Mouse (Mus musculus) gonadal fat pad, adult 2 months (tissue): Measurements from ENCODE around the gene Daglb. TPM values are rescaled to one million over a fixed set of nuclear protein-coding genes. Genes with fewer than 3 reads are reported as not detected.
"Not testable (repeated sequence)": the region's sequence is repeated elsewhere in the genome, so short reads cannot be mapped to it uniquely, and the experiment has no call there.

Source experiments
- DNase-seq: peaks from one replicate; pipeline ENCODE4 v3.0.0-alpha.2; 2012; ENCODE audit warnings: low read depth
- polyA plus RNA-seq: library from polyadenylated mRNA; depleted of rRNA; stranded (reverse); fragments of >200 nt; gene quantifications from 2 replicates; pipeline ENCODE4 v1.2.3, GENCODE M21; 2012; rRNA removed

The Daglb gene
- polyA plus RNA-seq, 1 experiment, result 19.5 TPM

DNA sequence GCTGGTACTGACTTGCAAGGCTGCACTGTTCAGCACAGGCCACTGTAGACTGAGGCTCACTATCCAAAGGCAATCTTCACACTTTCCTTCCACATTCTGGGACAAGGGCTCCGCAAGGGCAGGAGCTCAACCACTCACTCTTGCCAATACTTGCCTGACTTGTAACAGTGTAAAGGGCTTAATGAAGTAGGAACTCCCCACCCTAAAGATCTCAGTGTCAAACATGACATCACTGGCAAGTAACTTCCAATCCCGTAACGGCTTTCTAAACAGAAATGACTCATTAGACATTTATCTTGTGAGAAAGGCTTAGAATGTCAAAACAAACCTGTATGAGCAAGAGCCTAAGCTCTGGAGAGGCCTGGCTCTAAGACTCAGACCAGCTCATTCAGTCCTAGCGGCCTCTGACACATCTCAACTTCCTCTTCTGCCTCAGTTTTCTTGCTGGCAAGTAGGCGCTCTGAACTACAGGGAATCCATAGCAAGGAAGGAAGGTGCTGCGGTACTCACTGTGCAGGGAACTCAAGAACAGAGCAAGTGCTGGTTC lies 53.7 kb downstream of the Daglb start:
- DNase-seq, result no peak

- no peak for DNase-seq
Observed at GRCm38 (mm10) chr5:143520415-143520814, 56.0 kb downstream of the Daglb start.

DNA sequence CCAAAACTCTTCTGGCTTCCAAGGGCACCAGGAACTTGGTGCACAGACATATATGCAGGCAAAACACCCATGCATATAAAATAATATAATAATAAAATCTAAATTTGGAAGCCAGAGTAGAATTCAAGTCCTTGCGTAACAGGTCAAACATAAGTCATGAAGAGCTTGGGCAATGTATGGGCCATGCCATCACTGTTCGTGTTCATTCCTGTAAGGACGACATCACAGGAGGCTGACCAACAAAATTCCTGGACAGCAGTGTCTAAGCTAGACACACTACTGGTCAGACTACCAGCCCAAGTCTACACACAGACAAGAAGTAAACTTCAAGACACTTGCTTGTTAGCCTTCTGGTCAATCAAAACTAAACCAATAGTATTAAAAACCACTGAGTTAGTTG lies 58.5 kb downstream of the Daglb start:
- no peak for DNase-seq

- no peak for DNase-seq
Observed at GRCm38 (mm10) chr5:143525454-143526225, 61.3 kb downstream of the Daglb start.

GRCm38 (mm10) chr5:143526698-143527331 lies 62.4 kb downstream of the Daglb start:
- no peak for DNase-seq

GRCm38 (mm10) chr5:143527486-143528307 lies 63.3 kb downstream of the Daglb start, which contains the start of gene Rac1:
TSS of gene Rac1 (minus strand) at chr5:143528036.
- DNase-seq, result no peak

GRCm38 (mm10) chr5:143528308-143528683 lies 63.9 kb downstream of the Daglb start:
- no peak for DNase-seq

GRCm38 (mm10) chr5:143530715-143531114 lies 66.3 kb downstream of the Daglb start:
- DNase-seq, result no peak

- no peak for DNase-seq
Observed at GRCm38 (mm10) chr5:143534922-143535321, 70.5 kb downstream of the Daglb start.

- no peak for DNase-seq
Observed at GRCm38 (mm10) chr5:143537022-143537421, 72.6 kb downstream of the Daglb start.

GRCm38 (mm10) chr5:143539111-143539510 lies 74.7 kb downstream of the Daglb start:
- no peak for DNase-seq

GRCm38 (mm10) chr5:143547384-143547783 lies 83.0 kb downstream of the Daglb start:
- no peak for DNase-seq

DNA sequence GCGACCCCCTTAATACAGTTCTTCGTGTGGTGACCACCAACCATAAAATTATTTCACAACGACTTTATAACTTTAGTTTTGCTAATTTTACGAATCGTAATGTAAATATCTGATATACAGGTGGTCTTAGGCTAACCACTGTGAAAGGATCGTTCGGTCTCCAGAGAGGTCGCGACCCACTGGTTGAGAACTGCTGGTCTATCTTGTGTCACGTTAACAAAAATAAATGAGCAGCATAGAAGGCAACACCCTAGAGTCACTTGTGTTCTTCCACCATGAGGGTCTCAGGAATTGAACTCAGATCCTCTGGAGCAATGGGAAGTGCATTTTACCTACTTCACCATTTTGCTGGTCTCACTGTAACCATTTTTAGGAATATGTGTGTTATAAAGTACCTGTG lies 83.5 kb downstream of the Daglb start:
- DNase-seq, result no peak

- DNase-seq, result no peak
Observed at GRCm38 (mm10) chr5:143548401-143548846, 84.0 kb downstream of the Daglb start.

- DNase-seq, result not testable (repeated sequence)
Observed at GRCm38 (mm10) chr5:143548922-143549321, 84.5 kb downstream of the Daglb start.

DNA sequence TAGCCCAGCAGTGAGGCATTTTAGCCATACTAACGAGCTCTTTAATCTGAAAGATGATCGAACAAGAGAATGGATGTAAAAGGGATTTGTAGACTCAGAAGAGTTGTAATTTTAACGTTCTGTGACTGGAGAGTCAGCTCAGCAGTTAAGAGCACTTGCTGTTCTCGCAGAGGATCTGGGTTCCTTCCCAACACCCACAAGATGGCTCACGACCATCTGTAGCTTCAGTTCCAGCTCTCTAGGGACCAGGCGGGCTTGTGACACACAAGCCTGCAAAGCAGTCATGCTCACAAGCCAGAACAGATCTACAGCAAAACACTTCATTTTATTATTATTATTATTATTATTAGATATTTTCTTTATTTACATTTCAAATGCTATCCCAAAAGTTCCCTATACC lies 88.5 kb downstream of the Daglb start:
- DNase-seq, result no peak

DNA sequence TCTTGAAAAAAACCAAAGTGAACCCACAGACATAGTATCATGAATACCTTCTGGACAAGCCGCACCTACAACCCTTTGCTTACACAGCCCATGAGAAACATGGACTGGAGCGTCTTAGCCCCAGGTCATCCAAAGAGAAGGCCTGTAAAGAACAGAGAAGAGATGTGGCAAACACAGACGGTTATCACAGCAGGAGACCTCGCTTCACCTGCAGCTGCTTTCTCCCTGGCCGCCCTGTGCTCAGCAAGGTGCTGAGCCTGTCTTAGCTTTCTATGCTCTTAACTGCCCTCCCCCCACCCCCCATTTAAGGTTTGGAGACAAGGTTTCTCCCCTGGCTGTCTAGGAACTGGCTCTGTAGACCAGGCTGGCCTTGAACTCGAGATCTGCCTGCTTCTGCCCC lies 90.8 kb downstream of the Daglb start:
- DNase-seq, result no peak

Other genes starting within 250 kb of the Daglb start
- gene Spdye4a, start 237.7 kb upstream of the Daglb start, polyA plus RNA-seq, result not detected in 2 replicates
- 9.0 and 9.9 TPM in 2 replicates for gene Zfp12, start 229.4 kb upstream of the Daglb start, polyA plus RNA-seq
- gene Zfp316, start 194.6 kb upstream of the Daglb start, polyA plus RNA-seq, result 10.2 and 15.0 TPM in 2 replicates
- 1.3 and 1.4 TPM in 2 replicates for gene Zfp853, start 171.0 kb upstream of the Daglb start, polyA plus RNA-seq
- gene E130309D02Rik, start 149.2 kb upstream of the Daglb start, polyA plus RNA-seq, result 12.8 and 17.7 TPM in 2 replicates
- gene Zdhhc4, start 135.3 kb upstream of the Daglb start, polyA plus RNA-seq, result 110 and 118 TPM in 2 replicates
- 0.03 TPM in 1 of 2 replicates, not detected in the other for gene Grid2ip, start 107.2 kb upstream of the Daglb start, polyA plus RNA-seq
- 147 and 188 TPM in 2 replicates for gene Kdelr2, start 60.7 kb upstream of the Daglb start, polyA plus RNA-seq
- gene Rac1, start 63.5 kb downstream of the Daglb start, polyA plus RNA-seq, result 340 and 347 TPM in 2 replicates
- 33.5 and 37.2 TPM in 2 replicates for gene Cyth3, start 157.9 kb downstream of the Daglb start, polyA plus RNA-seq